Mouse (Mus musculus) spleen, adult 2 months (tissue): ENCODE data around the gene Epb41l1.

Experiments
- CTCF ChIP-seq: fragments of 200-500 bp; IDR thresholded peaks from 2 replicates; pipeline ENCODE4 v1.5.1; 2011; ENCODE audit warnings: mild to moderate bottlenecking, inconsistent platforms; ENCODE audit not compliant: insufficient read depth, insufficient read length, insufficient replicate concordance; ENCODE audit errors: extremely low read depth
- POLR2A ChIP-seq: fragments of 200-500 bp; IDR thresholded peaks from 2 replicates; pipeline ENCODE4 v1.6.1; 2011; ENCODE audit warnings: low read depth, low read length, inconsistent platforms

DNA sequence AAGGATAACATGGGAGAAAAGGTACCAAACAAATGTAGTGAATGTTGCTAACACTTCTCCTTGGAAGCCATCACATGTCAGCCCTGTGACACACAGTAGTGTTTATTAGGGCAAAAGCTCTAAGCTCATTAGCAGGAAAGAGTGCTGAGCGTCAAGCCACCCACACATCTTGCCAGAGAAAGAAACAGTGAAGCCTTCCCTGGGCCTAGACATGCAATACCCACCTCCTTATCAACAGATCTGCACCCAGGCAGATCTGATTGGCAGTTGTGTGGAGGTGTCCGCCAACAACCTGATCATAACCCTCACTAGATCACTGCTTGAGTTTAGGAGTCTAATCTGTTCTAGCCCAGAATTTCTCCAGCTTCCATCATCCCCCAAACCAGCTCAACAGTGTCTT, 24.6 kb upstream of the Epb41l1 start:
- TF ChIP-seq CTCF (no peak), POLR2A (no peak)
